Mouse (Mus musculus) embryonic facial prominence, embryonic 15.5 days (tissue): ENCODE data around the gene Ager. TPM values are rescaled to one million over a fixed set of nuclear protein-coding genes. Genes with fewer than 3 reads are reported as not detected.

ENCODE experiments used
- ATAC-seq: fragments of 200-750 bp; cut with Nextera tagmentation; 2 replicates; pipeline ENCODE4 v1.8.0; 2017; ENCODE audit warnings: low read depth, moderate TSS enrichment; ENCODE audit not compliant: insufficient number of reproducible peaks, low FRiP score, low TSS enrichment
- H3K27ac ChIP-seq: fragments of 300-500 bp; sonication (generic); replicated peaks from 2 replicates; pipeline ENCODE4 v1.5.1; 2015; ENCODE audit warnings: mild to moderate bottlenecking, inconsistent platforms
- H3K27me3 ChIP-seq: fragments of 300-500 bp; sonication (generic); 2 replicates; pipeline ENCODE4 v1.6.1; 2015; ENCODE audit warnings: inconsistent platforms
- H3K36me3 ChIP-seq: fragments of 300-500 bp; sonication (generic); 2 replicates; pipeline ENCODE4 v1.6.1; 2015; ENCODE audit warnings: mild to moderate bottlenecking, inconsistent platforms
- H3K4me1 ChIP-seq: fragments of 300-500 bp; sonication (generic); 2 replicates; pipeline ENCODE4 v1.6.1; 2015; ENCODE audit warnings: inconsistent platforms
- H3K4me2 ChIP-seq: fragments of 300-500 bp; sonication (generic); replicated peaks from 2 replicates; pipeline ENCODE4 v1.6.1; 2015; ENCODE audit warnings: mild to moderate bottlenecking, inconsistent platforms
- H3K4me3 ChIP-seq: fragments of 300-500 bp; sonication (generic); replicated peaks from 2 replicates; pipeline ENCODE4 v1.5.1; 2015; ENCODE audit warnings: mild to moderate bottlenecking, inconsistent platforms
- H3K9ac ChIP-seq: fragments of 300-500 bp; sonication (generic); 2 replicates; pipeline ENCODE4 v1.6.1; 2015; ENCODE audit warnings: inconsistent platforms
- H3K9me3 ChIP-seq: fragments of 300-500 bp; sonication (generic); replicated peaks from 2 replicates; pipeline ENCODE4 v1.6.1; 2016; ENCODE audit warnings: inconsistent platforms
- WGBS: fragments of 180-500 bp; shearing (Covaris S2); methylation state at CpG from one replicate; pipeline ENCODE4 v1.1.7; 2015; 5-methylcytosine and 5-hydroxymethylcytosine counted together
- polyA plus RNA-seq: library from polyadenylated mRNA; unstranded; fragments of >200 nt; fragmentation: Nextera tagmentation; extraction: Ambion mirVana; gene quantifications from 2 replicates; pipeline ENCODE4 v1.2.1, GENCODE M21; 2015

Gene Ager
- polyA plus RNA-seq, 1 experiment from 2014 or later: 3.7 TPM

GRCm38 (mm10) chr17:34591994-34592375 is 5.7 kb upstream of the Ager start:
- WGBS: 0% methylated on average over 33 of the region's 35 CpGs
- H3K4me1 ChIP-seq: peaks cover 74% of the 10 kb centered on the region
- ATAC-seq: peak; percentile 49

GRCm38 (mm10) chr17:34592581-34593549 is 4.8 kb upstream of the Ager start:
- WGBS: under 1% methylated on average over 30 of the region's 32 CpGs
- Histone ChIP-seq H3K9me3 (no peaks in the 10 kb centered on the region), H3K9ac (peak overlapping the region; percentile 93), H3K36me3 (peaks cover 20% of the 10 kb centered on the region), H3K4me3 (peak overlapping the region; percentile 78), H3K27ac (peak overlapping the region; percentile 98), H3K27me3 (no peaks in the 10 kb centered on the region), H3K4me2 (peak overlapping the region; percentile 78), H3K4me1 (peaks cover 80% of the 10 kb centered on the region)
- ATAC-seq: peak; percentile 9

More at GRCm38 (mm10) chr17:34591994-34592375, 5.7 kb upstream of the Ager start:
- Histone ChIP-seq H3K9me3 (no peaks in the 10 kb centered on the region), H3K4me3 (peak overlapping the region; percentile 78), H3K4me2 (peak overlapping the region; percentile 78), H3K27ac (peak overlapping the region; percentile 98), H3K36me3 (peaks cover 20% of the 10 kb centered on the region), H3K9ac (peak overlapping the region; percentile 93), H3K27me3 (no peaks in the 10 kb centered on the region)

GRCm38 (mm10) chr17:34593752-34594525 is 3.7 kb upstream of the Ager start:
- Histone ChIP-seq H3K4me1 (peaks cover 76% of the 10 kb centered on the region), H3K36me3 (peaks cover 20% of the 10 kb centered on the region), H3K9me3 (no peaks in the 10 kb centered on the region), H3K4me2 (peak overlapping the region; percentile 78), H3K4me3 (peak overlapping the region; percentile 78), H3K27ac (peak overlapping the region; percentile 98), H3K27me3 (no peaks in the 10 kb centered on the region), H3K9ac (peak overlapping the region; percentile 93)
- WGBS: 40% methylated on average over 32 of the region's 34 CpGs
- no peak for ATAC-seq

GRCm38 (mm10) chr17:34596098-34596497 is 1.6 kb upstream of the Ager start:
- no peaks in the 10 kb centered on the region for H3K27me3 ChIP-seq
- H3K27ac ChIP-seq: no peak overlapping the region
- WGBS: 63% methylated on average over 8 of the region's 8 CpGs
- no peak overlapping the region for H3K4me2 ChIP-seq
- H3K4me3 ChIP-seq: no peak overlapping the region
- no peak for ATAC-seq
- H3K36me3 ChIP-seq: peaks cover 34% of the 10 kb centered on the region
- peaks cover 59% of the 10 kb centered on the region for H3K4me1 ChIP-seq
- H3K9ac ChIP-seq: no peak overlapping the region
- no peaks in the 10 kb centered on the region for H3K9me3 ChIP-seq

- Histone ChIP-seq H3K9ac (no peak overlapping the region), H3K27ac (no peak overlapping the region)
- 78% methylated on average over 9 of the region's 9 CpGs for WGBS
Measured at GRCm38 (mm10) chr17:34599891-34600290, 2.2 kb downstream of the Ager start.

GRCm38 (mm10) chr17:34601796-34602195 is 4.1 kb downstream of the Ager start:
- Histone ChIP-seq H3K4me1 (peaks cover 48% of the 10 kb centered on the region), H3K4me2 (peak overlapping the region; percentile 86; the same call in 1 of the 2 replicates), H3K4me3 (no peak overlapping the region; the same call in 1 of the 2 replicates), H3K27ac (no peak overlapping the region), H3K36me3 (peaks cover 20% of the 10 kb centered on the region), H3K27me3 (no peaks in the 10 kb centered on the region), H3K9ac (peak overlapping the region; percentile 6; the same call in 1 of the 2 replicates), H3K9me3 (no peaks in the 10 kb centered on the region)
- WGBS: 84% methylated on average over 12 of the region's 12 CpGs
- no peak for ATAC-seq

More at GRCm38 (mm10) chr17:34599891-34600290, 2.2 kb downstream of the Ager start:
- Histone ChIP-seq H3K36me3 (peaks cover 34% of the 10 kb centered on the region), H3K4me3 (no peak overlapping the region), H3K27me3 (no peaks in the 10 kb centered on the region), H3K4me1 (peaks cover 52% of the 10 kb centered on the region), H3K4me2 (no peak overlapping the region), H3K9me3 (no peaks in the 10 kb centered on the region)
- ATAC-seq: no peak

GRCm38 (mm10) chr17:34603375-34604060 is 5.9 kb downstream of the Ager start, which contains the start of gene Rnf5:
Rnf5 (minus strand) TSS chr17:34603690.
- H3K36me3 ChIP-seq: peaks cover 20% of the 10 kb centered on the region
- no peaks in the 10 kb centered on the region for H3K9me3 ChIP-seq
- peak within 1 kb of the TSS; percentile 79 for H3K4me3 ChIP-seq
- peak within 1 kb of the TSS; percentile 66 for H3K9ac ChIP-seq
- H3K27me3 ChIP-seq: no peaks in the 10 kb centered on the region
- H3K27ac ChIP-seq: peak within 1 kb of the TSS; percentile 88
- peak; percentile 96 for ATAC-seq
- H3K4me1 ChIP-seq: peaks cover 48% of the 10 kb centered on the region
- H3K4me2 ChIP-seq: peak within 1 kb of the TSS; percentile 86
- WGBS: 0% methylated on average over 30 of the region's 30 CpGs

- ATAC-seq: peak; percentile 90
- H3K36me3 ChIP-seq: peaks cover 20% of the 10 kb centered on the region
- H3K9ac ChIP-seq: peak within 1 kb of the TSS; percentile 85
- no peaks in the 10 kb centered on the region for H3K27me3 ChIP-seq
- peaks cover 47% of the 10 kb centered on the region for H3K4me1 ChIP-seq
- H3K4me2 ChIP-seq: peak within 1 kb of the TSS; percentile 86
- H3K9me3 ChIP-seq: no peaks in the 10 kb centered on the region
- WGBS: under 1% methylated on average over 35 of the region's 35 CpGs
- H3K4me3 ChIP-seq: peak within 1 kb of the TSS; percentile 79
- peak within 1 kb of the TSS; percentile 88 for H3K27ac ChIP-seq
Measured at GRCm38 (mm10) chr17:34604061-34604508, 6.4 kb downstream of the Ager start, which contains the start of gene Agpat1. Agpat1 (plus strand) TSS chr17:34604262.

GRCm38 (mm10) chr17:34604511-34605237 is 7.0 kb downstream of the Ager start:
- Histone ChIP-seq H3K4me3 (peak overlapping the region; percentile 79), H3K4me1 (peaks cover 44% of the 10 kb centered on the region), H3K27me3 (no peaks in the 10 kb centered on the region), H3K27ac (peak overlapping the region; percentile 84), H3K9ac (peak overlapping the region; percentile 85), H3K9me3 (no peaks in the 10 kb centered on the region), H3K36me3 (peaks cover 20% of the 10 kb centered on the region), H3K4me2 (peak overlapping the region; percentile 76)
- ATAC-seq: no peak
- 18% methylated on average over 24 of the region's 24 CpGs for WGBS

GRCm38 (mm10) chr17:34605609-34606008 is 7.9 kb downstream of the Ager start:
- Histone ChIP-seq H3K27ac (peak overlapping the region; percentile 86), H3K27me3 (no peaks in the 10 kb centered on the region), H3K9ac (peak overlapping the region; percentile 85), H3K4me2 (peak overlapping the region; percentile 76), H3K4me1 (peaks cover 44% of the 10 kb centered on the region), H3K9me3 (no peaks in the 10 kb centered on the region), H3K4me3 (peak overlapping the region; percentile 79), H3K36me3 (peaks cover 17% of the 10 kb centered on the region)
- under 1% methylated on average over 30 of the region's 30 CpGs for WGBS
- ATAC-seq: peak; percentile 52
